Mouse (Mus musculus) adrenal gland (tissue): Measurements from ENCODE around the gene Zscan2.

Experiments
- intact Hi-C: fragments of 180-260 bp; cut with DNase I; formaldehyde crosslinking; loops from one replicate; pipeline ENCODE4 v1.15.1; 2025

Zscan2 gene

GRCm38 (mm10) chr7:80843176-80843575, 17.5 kb upstream of the Zscan2 start:
- intact Hi-C loops, result no loop called here

GRCm38 (mm10) chr7:80843910-80844640, 16.6 kb upstream of the Zscan2 start:
- intact Hi-C loops, result no loop called here

- intact Hi-C loops, result no loop called here
These were observed 16.0 kb upstream of the Zscan2 start for GRCm38 (mm10) chr7:80844691-80845090.

GRCm38 (mm10) chr7:80845621-80846279, 15.0 kb upstream of the Zscan2 start:
- intact Hi-C loops, result no loop called here

- intact Hi-C loops, result no loop called here
These were observed 14.4 kb upstream of the Zscan2 start for GRCm38 (mm10) chr7:80846280-80846678.

GRCm38 (mm10) chr7:80846709-80847108, 14.0 kb upstream of the Zscan2 start:
- intact Hi-C loops, result no loop called here

- intact Hi-C loops, result loop anchor here (2.0 kb wide), 1 partner anchor 108 kb away; no protein-coding TSS in a partner anchor
These were observed 11.5 kb upstream of the Zscan2 start for GRCm38 (mm10) chr7:80849267-80849666.

GRCm38 (mm10) chr7:80849710-80850109, 11.0 kb upstream of the Zscan2 start:
- intact Hi-C loops, result loop anchor here (2.0 kb wide), 1 partner anchor 109 kb away; no protein-coding TSS in a partner anchor

- intact Hi-C loops, result no loop called here
These were observed 10.2 kb upstream of the Zscan2 start for GRCm38 (mm10) chr7:80850520-80850919.

GRCm38 (mm10) chr7:80853218-80853617, 7.5 kb upstream of the Zscan2 start:
- intact Hi-C loops, result no loop called here

GRCm38 (mm10) chr7:80855316-80855715, 5.4 kb upstream of the Zscan2 start:
- intact Hi-C loops, result no loop called here

- intact Hi-C loops, result loop anchor here (2.0 kb wide), 1 partner anchor 300 kb away; no protein-coding TSS in a partner anchor
These were observed 3.5 kb upstream of the Zscan2 start for GRCm38 (mm10) chr7:80857181-80857580.

GRCm38 (mm10) chr7:80860227-80860626, 493 bp upstream of the Zscan2 start:
- intact Hi-C loops, result no loop called here

- intact Hi-C loops, result no loop called here
These were observed 1.8 kb downstream of the Zscan2 start for GRCm38 (mm10) chr7:80862475-80862874.

GRCm38 (mm10) chr7:80863520-80863919, 2.8 kb downstream of the Zscan2 start:
- intact Hi-C loops, result no loop called here

- intact Hi-C loops, result no loop called here
These were observed 3.4 kb downstream of the Zscan2 start for GRCm38 (mm10) chr7:80864151-80864550.

GRCm38 (mm10) chr7:80864831-80865230, 4.1 kb downstream of the Zscan2 start:
- intact Hi-C loops, result no loop called here

GRCm38 (mm10) chr7:80865521-80865920, 4.8 kb downstream of the Zscan2 start:
- intact Hi-C loops, result no loop called here

- intact Hi-C loops, result no loop called here
These were observed 5.9 kb downstream of the Zscan2 start for GRCm38 (mm10) chr7:80866514-80867147.

- intact Hi-C loops, result no loop called here
These were observed 8.0 kb downstream of the Zscan2 start for GRCm38 (mm10) chr7:80868686-80869085.

- intact Hi-C loops, result no loop called here
These were observed 12.3 kb downstream of the Zscan2 start for GRCm38 (mm10) chr7:80873038-80873437.

GRCm38 (mm10) chr7:80873631-80874030, 12.9 kb downstream of the Zscan2 start:
- intact Hi-C loops, result no loop called here
